Mouse (Mus musculus) inflammation-experienced regulatory T-cells (primary cell): ENCODE data around the gene Gm16381. TPM values are rescaled to one million over a fixed set of nuclear protein-coding genes. Genes with fewer than 3 reads are reported as not detected.

Experiments
- polyA plus RNA-seq, 2 experiments: library from polyadenylated mRNA; unstranded; fragments of 100-300 nt; shearing (Covaris generic); gene quantifications; one replicate each; pipeline ENCODE4 v1.2.1; 2017

Gene Gm16381
- polyA plus RNA-seq: under 1 TPM in 1 of 2 experiments, not detected in 1; 0.99 TPM

DNA sequence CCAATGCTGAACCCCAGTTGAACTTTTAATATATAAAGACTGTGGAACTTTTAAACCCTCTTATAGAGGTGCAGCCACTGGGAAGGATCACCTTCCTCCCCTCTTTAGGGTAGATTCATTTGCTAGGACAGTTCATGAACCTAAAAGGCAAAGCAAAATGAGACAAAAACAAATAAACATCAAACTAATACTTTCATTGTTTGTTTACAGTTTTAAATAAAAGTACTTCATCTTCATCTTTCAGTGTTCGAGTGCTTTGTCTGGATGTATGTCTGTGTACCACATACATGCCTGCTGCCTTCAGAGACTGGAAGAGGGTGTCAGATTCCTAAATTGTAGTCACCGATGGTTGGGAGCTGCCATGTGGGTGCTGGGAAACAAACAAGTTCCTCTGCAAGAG is at the start of gene Gm16381:
Gene Gm16381, minus strand, starts transcription at position 101 of the 400 bp plus-strand sequence.

DNA sequence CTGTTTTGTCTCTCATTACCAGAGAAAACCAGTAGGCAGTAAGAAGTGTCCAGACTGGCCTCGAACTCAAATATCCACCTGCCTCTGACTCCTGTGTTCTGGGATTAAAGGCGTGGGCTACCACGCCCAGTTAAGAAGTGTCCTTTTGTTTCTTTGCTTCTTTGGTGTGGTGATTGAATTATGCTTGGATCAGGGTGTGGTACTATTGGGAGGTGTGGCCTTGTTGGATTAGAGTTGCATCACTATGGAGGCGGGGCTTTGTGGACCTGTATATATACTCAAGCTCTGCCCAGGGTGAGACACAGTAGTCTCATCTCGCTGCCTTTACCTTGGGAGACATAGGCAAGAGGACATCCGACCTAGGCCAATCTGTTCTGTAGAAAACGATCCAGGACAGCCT is 25.9 kb downstream of the Gm16381 start, which contains the start of gene Gm4027:
Gene Gm4027, plus strand, starts transcription at position 301 of the 400 bp plus-strand sequence.

DNA sequence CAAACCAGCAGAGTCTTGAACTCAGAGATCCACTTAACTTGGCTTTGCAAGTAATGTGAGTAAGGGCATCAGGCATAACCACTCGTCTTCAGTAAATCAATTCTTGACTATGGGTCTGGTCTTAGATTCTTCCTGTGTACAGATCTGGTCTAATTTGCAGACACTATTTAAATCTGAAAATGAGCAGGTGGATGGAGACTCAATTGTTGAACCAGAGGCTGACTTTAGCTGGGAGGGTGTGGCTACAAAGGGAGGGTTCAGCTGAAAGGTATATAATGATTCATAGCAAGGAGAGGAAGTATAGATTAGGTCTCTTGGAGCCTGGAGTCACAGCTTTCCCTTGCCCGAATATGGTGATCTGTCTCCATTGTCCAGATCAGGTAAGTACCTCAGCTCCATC is 42.0 kb downstream of the Gm16381 start, which contains the start of gene Oog1:
Gene Oog1, plus strand, starts transcription at position 301 of the 400 bp plus-strand sequence.

Other genes with a start within 250 kb of the Gm16381 start
- gene Slirp, start 200.7 kb downstream of the Gm16381 start, polyA plus RNA-seq: 10 to 100 TPM; 54.1 to 85.4 TPM
- 10 to 100 TPM; 65.2 to 78.9 TPM for gene Alkbh1, start 200.6 kb downstream of the Gm16381 start, polyA plus RNA-seq
- 100 to 1,000 TPM; 160 to 197 TPM for gene Snw1, start 172.3 kb downstream of the Gm16381 start, polyA plus RNA-seq
- gene Gm5788, start 149.9 kb downstream of the Gm16381 start, polyA plus RNA-seq: 1 to 10 TPM in 1 of 2 experiments, not detected in 1; 1.0 TPM
- gene Gm8300, start 130.3 kb downstream of the Gm16381 start, polyA plus RNA-seq: 1 to 10 TPM in 1 of 2 experiments, under 1 TPM in 1; 0.28 to 2.2 TPM
- under 1 TPM in 1 of 2 experiments, not detected in 1; 0.71 TPM for gene Oog1, start 41.9 kb downstream of the Gm16381 start, polyA plus RNA-seq
- gene Gm4027, start 25.8 kb downstream of the Gm16381 start, polyA plus RNA-seq: under 1 TPM in 1 of 2 experiments, not detected in 1; 0.66 TPM
- under 1 TPM; 0.08 to 0.39 TPM for gene Gm21319, start 131.1 kb upstream of the Gm16381 start, polyA plus RNA-seq
- gene Gm21936, start 150.9 kb upstream of the Gm16381 start, polyA plus RNA-seq: not detected
- 1 to 10 TPM in 1 of 2 experiments, not detected in 1; 1.4 TPM for gene BB287469, start 172.0 kb upstream of the Gm16381 start, polyA plus RNA-seq
- gene Gm2001, start 197.7 kb upstream of the Gm16381 start, polyA plus RNA-seq: under 1 TPM in 1 of 2 experiments, not detected in 1; 0.99 TPM
- under 1 TPM; 0.13 to 0.22 TPM for gene Gm2016, start 229.5 kb upstream of the Gm16381 start, polyA plus RNA-seq